Mouse (Mus musculus) testis, adult 2 months (tissue): Measurements from ENCODE around the gene Htra3. TPM values are rescaled to one million over a fixed set of nuclear protein-coding genes. Genes with fewer than 3 reads are reported as not detected.
A peak's percentile ranks its signal among the peaks of the same experiment; 100 is the strongest.

Experiments
- H3K27ac ChIP-seq: fragments of 200-500 bp; 2 replicates; pipeline ENCODE4 v1.5.1; 2012; ENCODE audit warnings: low read depth, low read length; ENCODE audit not compliant: control insufficient read depth, insufficient read depth
- H3K27me3 ChIP-seq: fragments of 200-500 bp; 2 replicates; pipeline ENCODE4 v1.6.1; 2012; ENCODE audit warnings: mild to moderate bottlenecking, low read length, moderate library complexity; ENCODE audit not compliant: control insufficient read depth, insufficient read depth
- H3K36me3 ChIP-seq: fragments of 200-500 bp; 2 replicates; pipeline ENCODE4 v1.6.1; 2012; ENCODE audit warnings: mild to moderate bottlenecking, low read length; ENCODE audit not compliant: control insufficient read depth, insufficient read depth
- H3K4me1 ChIP-seq: fragments of 200-500 bp; 2 replicates; pipeline ENCODE4 v1.6.1; 2012; ENCODE audit warnings: low read length; ENCODE audit not compliant: control insufficient read depth, insufficient read depth
- H3K4me3 ChIP-seq: fragments of 200-500 bp; 2 replicates; pipeline ENCODE4 v1.5.1; 2012; ENCODE audit warnings: low read depth, mild to moderate bottlenecking, low read length, moderate library complexity, mixed read lengths; ENCODE audit not compliant: control insufficient read depth
- CTCF ChIP-seq: fragments of 200-500 bp; IDR thresholded peaks from 2 replicates; pipeline ENCODE4 v1.5.1; 2012; ENCODE audit warnings: low read depth, mild to moderate bottlenecking, inconsistent platforms, low read length, moderate library complexity; ENCODE audit not compliant: control insufficient read depth, insufficient read depth, insufficient replicate concordance
- POLR2A ChIP-seq: fragments of 200-500 bp; IDR thresholded peaks from 2 replicates; pipeline ENCODE4 v1.6.1; 2012; ENCODE audit warnings: low read depth, mild to moderate bottlenecking, inconsistent platforms, low read length, moderate library complexity; ENCODE audit not compliant: control insufficient read depth
- polyA plus RNA-seq: library from polyadenylated mRNA; depleted of rRNA; stranded (reverse); fragments of >200 nt; gene quantifications from 2 replicates; pipeline ENCODE4 v1.2.3, GENCODE M21; 2012

The Htra3 gene
- polyA plus RNA-seq, 1 experiment: 15.0 TPM

GRCm38 (mm10) chr5:35644082-35644481 lies 35.5 kb downstream of the Htra3 start:
- no peak overlapping the region for H3K27ac ChIP-seq
- TF ChIP-seq POLR2A: no peak
- no peak for TF ChIP-seq CTCF
- H3K4me3 ChIP-seq: no peak overlapping the region
- H3K27me3 ChIP-seq: no peaks in the 10 kb centered on the region
- no peaks in the 10 kb centered on the region for H3K36me3 ChIP-seq
- no peaks in the 10 kb centered on the region; the same call in none of the 2 replicates for H3K4me1 ChIP-seq

DNA sequence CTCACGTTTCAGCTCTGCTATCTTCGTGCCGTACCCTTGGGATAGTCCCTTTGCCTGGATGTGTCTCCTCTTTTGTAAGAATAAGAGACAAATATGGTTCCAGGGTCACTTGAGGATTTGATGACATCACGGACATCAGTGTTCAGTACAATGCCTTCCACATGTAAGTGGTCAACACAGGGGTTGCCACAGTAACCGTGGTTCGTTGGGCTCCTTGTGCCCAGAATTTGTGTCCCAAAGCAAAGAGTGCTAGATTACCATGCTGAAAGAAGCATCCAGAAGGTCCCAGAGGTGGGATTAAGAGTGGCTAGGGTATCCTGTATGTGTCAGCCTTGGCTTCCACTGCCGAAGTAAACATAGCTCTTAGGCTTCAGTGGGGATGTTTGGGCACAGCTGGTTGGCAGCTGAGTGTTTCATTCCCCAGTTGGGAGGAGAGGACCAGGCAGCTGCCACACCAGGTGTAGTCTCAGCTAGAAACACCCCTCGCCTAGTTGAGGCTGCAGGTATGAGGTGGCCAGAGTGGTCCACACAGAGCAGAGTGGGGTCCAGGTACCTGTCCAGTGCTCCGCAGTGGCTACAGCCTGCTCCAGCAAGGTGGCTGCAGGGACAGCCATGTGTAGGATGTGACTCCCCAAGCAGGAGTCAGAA lies 36.1 kb downstream of the Htra3 start:
- no peaks in the 10 kb centered on the region; the same call in none of the 2 replicates for H3K4me1 ChIP-seq
- 0 out of 2 replicates have a peak overlapping the region, but pooled peaks have one; percentile 11 for H3K27ac ChIP-seq
- H3K36me3 ChIP-seq: no peaks in the 10 kb centered on the region
- H3K27me3 ChIP-seq: no peaks in the 10 kb centered on the region
- H3K4me3 ChIP-seq: no peak overlapping the region
- TF ChIP-seq CTCF: no peak
- no peak for TF ChIP-seq POLR2A

DNA sequence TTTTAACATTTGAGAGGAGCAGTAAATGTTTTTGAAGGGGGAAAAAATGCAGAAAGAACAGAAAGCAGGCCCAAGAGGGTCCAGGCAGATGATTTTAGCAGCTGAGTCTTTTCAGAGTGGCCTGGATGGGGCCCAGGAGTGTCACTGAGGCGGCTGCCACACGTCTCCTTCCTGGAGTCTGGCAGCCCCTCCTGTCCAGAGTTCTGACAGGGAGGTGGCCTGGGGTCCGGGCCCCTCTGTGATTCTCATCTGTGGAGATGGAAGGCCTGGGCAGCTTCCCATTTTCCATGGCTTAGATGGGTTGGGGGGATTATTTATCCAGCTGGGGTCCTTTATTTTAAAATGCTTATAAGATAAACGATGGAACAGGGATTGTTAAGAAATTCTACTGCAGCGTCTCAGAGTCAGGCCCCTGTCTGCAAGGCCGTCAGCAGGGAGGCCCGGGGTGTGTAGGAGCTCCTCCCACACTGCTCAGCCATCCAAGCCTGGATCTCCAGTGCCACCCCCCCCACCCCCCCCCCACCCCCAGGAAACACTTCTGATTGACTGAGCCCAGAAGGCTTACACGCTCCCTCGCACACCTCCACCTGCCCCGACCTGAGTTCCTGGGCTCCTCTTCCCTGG lies 37.5 kb downstream of the Htra3 start:
- TF ChIP-seq POLR2A (no peak), CTCF (no peak)
- Histone ChIP-seq H3K27me3 (no peaks in the 10 kb centered on the region), H3K4me1 (no peaks in the 10 kb centered on the region; the same call in 1 of the 2 replicates), H3K27ac (no peak overlapping the region), H3K36me3 (no peaks in the 10 kb centered on the region), H3K4me3 (no peak overlapping the region)

- no peaks in the 10 kb centered on the region for H3K27me3 ChIP-seq
- no peak overlapping the region for H3K4me3 ChIP-seq
Measured at GRCm38 (mm10) chr5:35636016-35636415, 43.6 kb downstream of the Htra3 start.

DNA sequence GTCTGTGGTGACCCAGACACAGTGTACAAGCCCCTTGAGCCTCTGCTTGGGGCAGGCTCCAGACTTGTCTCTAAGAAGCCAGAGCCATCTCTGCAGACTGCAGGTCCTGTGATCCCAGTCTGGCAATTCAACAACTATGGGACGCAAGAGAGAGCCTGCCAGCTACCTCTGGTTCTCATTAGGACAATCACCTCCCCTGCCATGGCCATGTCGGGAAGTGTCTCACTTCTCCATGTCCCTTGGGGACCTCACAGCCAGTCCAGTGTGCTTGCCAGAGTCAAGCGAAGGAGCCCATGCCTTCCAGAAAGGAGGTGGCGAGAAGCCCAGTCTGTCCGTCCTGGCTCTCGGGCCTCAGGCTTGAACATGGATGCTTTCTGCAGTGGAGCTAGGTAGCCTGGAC lies 46.7 kb downstream of the Htra3 start:
- Histone ChIP-seq H3K27ac (no peak overlapping the region), H3K4me3 (no peak overlapping the region), H3K4me1 (no peaks in the 10 kb centered on the region), H3K27me3 (no peaks in the 10 kb centered on the region), H3K36me3 (no peaks in the 10 kb centered on the region)
- TF ChIP-seq POLR2A (no peak), CTCF (no peak)

More at GRCm38 (mm10) chr5:35636016-35636415, 43.6 kb downstream of the Htra3 start:
- TF ChIP-seq CTCF: no peak
- TF ChIP-seq POLR2A: no peak
- H3K4me1 ChIP-seq: no peaks in the 10 kb centered on the region
- no peaks in the 10 kb centered on the region for H3K36me3 ChIP-seq
- peak overlapping the region; percentile 63 for H3K27ac ChIP-seq

DNA sequence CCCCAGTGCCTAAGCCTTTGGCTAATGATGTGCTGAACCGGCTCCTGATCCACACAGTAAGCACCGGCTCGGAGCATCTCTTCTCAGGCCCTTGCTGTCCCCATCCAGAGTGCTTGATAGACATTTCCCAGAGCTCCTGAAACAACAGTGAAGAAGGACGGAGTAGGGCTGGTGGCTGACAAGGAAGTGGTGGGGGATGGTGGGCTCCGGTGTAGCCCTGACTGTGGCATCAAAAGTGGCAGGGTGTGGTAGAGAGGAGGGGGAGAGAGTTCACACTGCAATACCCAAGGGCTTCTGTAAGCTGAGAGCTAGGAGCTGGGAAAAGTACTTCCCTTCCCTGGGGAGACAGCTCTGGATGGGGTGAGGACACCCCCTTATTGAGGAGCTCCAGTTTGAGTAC lies 47.8 kb downstream of the Htra3 start:
- Histone ChIP-seq H3K36me3 (no peaks in the 10 kb centered on the region), H3K27me3 (no peaks in the 10 kb centered on the region), H3K4me3 (no peak overlapping the region), H3K27ac (no peak overlapping the region), H3K4me1 (no peaks in the 10 kb centered on the region; the same call in 1 of the 2 replicates)
- TF ChIP-seq POLR2A: no peak
- TF ChIP-seq CTCF: no peak

GRCm38 (mm10) chr5:35631224-35631623 lies 48.4 kb downstream of the Htra3 start:
- Histone ChIP-seq H3K27ac (no peak overlapping the region), H3K36me3 (no peaks in the 10 kb centered on the region), H3K27me3 (no peaks in the 10 kb centered on the region), H3K4me1 (no peaks in the 10 kb centered on the region; the same call in 1 of the 2 replicates), H3K4me3 (no peak overlapping the region)
- TF ChIP-seq CTCF (no peak), POLR2A (no peak)

- H3K27me3 ChIP-seq: no peaks in the 10 kb centered on the region
- H3K27ac ChIP-seq: no peak overlapping the region
- TF ChIP-seq POLR2A (no peak), CTCF (no peak)
- no peaks in the 10 kb centered on the region; the same call in 1 of the 2 replicates for H3K4me1 ChIP-seq
- no peaks in the 10 kb centered on the region for H3K36me3 ChIP-seq
- H3K4me3 ChIP-seq: no peak overlapping the region
Measured at GRCm38 (mm10) chr5:35630706-35631105, 48.9 kb downstream of the Htra3 start.
